Mouse (Mus musculus) olfactory bulb, adult 2 months (tissue): ENCODE results near the gene Gprin1.

Experiments used
- CTCF ChIP-seq: fragments of 200-500 bp; IDR thresholded peaks from 2 replicates; pipeline ENCODE4 v1.5.1; 2012; ENCODE audit warnings: low read depth, mild to moderate bottlenecking, low read length, moderate library complexity; ENCODE audit not compliant: insufficient read depth
- POLR2A ChIP-seq: fragments of 200-500 bp; IDR thresholded peaks from 2 replicates; pipeline ENCODE4 v1.6.1; 2012; ENCODE audit warnings: mild to moderate bottlenecking, low read depth, low read length, moderate library complexity; ENCODE audit not compliant: insufficient read depth

GRCm38 (mm10) chr13:54749864-54750411 is at the start of gene Gprin1:
- TF ChIP-seq CTCF = no peak
- TF ChIP-seq POLR2A = no peak; the same call in 1 of the 2 replicates
